Comparison of ENCODE assay signal across 27 mouse cellular contexts in the genomic region with DNA sequence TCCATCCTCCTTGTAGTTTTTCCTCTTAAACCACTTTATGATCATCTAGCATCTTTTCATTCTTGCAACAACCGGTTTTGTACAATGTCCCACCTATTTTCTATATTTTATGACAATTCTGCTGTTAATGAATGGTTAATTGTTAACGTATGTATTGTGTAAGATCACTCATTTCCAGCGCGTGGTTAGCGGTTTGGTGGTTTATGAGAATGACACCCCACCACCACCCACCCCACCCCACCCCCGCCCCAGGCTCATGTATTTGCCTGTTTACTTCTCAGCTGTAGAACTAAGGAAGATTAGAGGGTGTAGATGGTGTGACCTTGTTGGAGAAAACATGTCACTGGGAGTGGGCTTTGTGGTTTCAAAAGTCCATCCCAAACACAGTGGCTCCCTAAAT. TPM values are rescaled to one million over a fixed set of nuclear protein-coding genes. Genes with fewer than 3 reads are reported as not detected.
DNase-seq lines count a peak whose midpoint lies in the region; ATAC-seq and TF ChIP-seq lines count a peak whose summit lies in the region.
"Had no signal": no experiment of that assay in that cellular context is flagged by ENCODE, and none has a peak within 500 bp of the region (broad histone marks: within the 10 kb centered on the region; RNA-seq: fewer than 3 reads in every experiment).

No protein-coding gene starts in this region.

- ATAC-seq in intestine, embryonic 16.5 days: peak; percentile 26; the same call in 1 of the 2 replicates
- ATAC-seq in intestine, postnatal 0 days: no peak
- peak; percentile 52 for ATAC-seq in megakaryocyte progenitor cell, adult 5-6 weeks (replicated peaks; ENCODE audit: poor library complexity)
- ATAC-seq in hindbrain, embryonic 11.5 days (ENCODE audit: low FRiP score): no peak
- ATAC-seq: CD4-positive, CD25-positive, alpha-beta regulatory T cell, adult 4 months; forebrain, embryonic 14.5 days; forebrain, embryonic 16.5 days had no signal

- 74% methylated on average over 6 of the region's 6 CpGs for WGBS in intestine, embryonic 16.5 days
- 42% methylated on average over 6 of the region's 6 CpGs for WGBS in intestine, postnatal 0 days
- 91% methylated on average over 6 of the region's 6 CpGs for WGBS in hindbrain, embryonic 11.5 days

- peak; percentile 7 for DNase-seq in induced T-regulatory cell, adult 2 months (ENCODE audit: low read depth)
- no peak for DNase-seq in heart, postnatal 14 days
- DNase-seq in hindbrain, embryonic 11.5 days (ENCODE audit: low spot score): no peak
- DNase-seq: adrenal gland, adult 2 months; adrenal gland, postnatal 10 days; adrenal gland, postnatal 25 days; B cell, adult 2 months; cerebellum, adult 11 months; cerebellum, adult 18-20 months; cerebellum, adult 8-10 months; cerebellum, adult 9-11 months; cerebellum, postnatal 14 days; cerebellum, postnatal 36 days; embryo, embryonic 11 days had no signal

- H3K27ac ChIP-seq in intestine, embryonic 16.5 days (ENCODE audit: low read length): no peak overlapping the region
- H3K27ac ChIP-seq in intestine, postnatal 0 days (ENCODE audit: low read depth, low read length): no peak overlapping the region
- H3K27ac ChIP-seq in hindbrain, embryonic 11.5 days (ENCODE audit: low read depth, low read length): no peak overlapping the region
- H3K27ac ChIP-seq: embryonic facial prominence, embryonic 13.5 days; embryonic facial prominence, embryonic 15.5 days; forebrain, embryonic 10.5 days; forebrain, embryonic 12.5 days had no signal

- H3K27me3 ChIP-seq in intestine, embryonic 16.5 days (replicated peaks; ENCODE audit: control insufficient read depth, insufficient read depth, low read length): no peaks in the 10 kb centered on the region
- H3K27me3 ChIP-seq in intestine, postnatal 0 days (replicated peaks; ENCODE audit: control insufficient read depth, insufficient read depth, low read length): no peaks in the 10 kb centered on the region
- no peaks in the 10 kb centered on the region for H3K27me3 ChIP-seq in hindbrain, embryonic 11.5 days (ENCODE audit: control insufficient read depth, insufficient read depth, low read length)
- H3K27me3 ChIP-seq: CH12.LX; embryonic facial prominence, embryonic 13.5 days; embryonic facial prominence, embryonic 15.5 days; forebrain, embryonic 12.5 days had no signal

- no peak for TF ChIP-seq CTCF in intestine, postnatal 0 days (IDR thresholded peaks at IDR 0.05; ENCODE audit: low read depth)

- H3K9ac ChIP-seq in intestine, embryonic 16.5 days (ENCODE audit: low read depth, low read length): no peak overlapping the region
- H3K9ac ChIP-seq in intestine, postnatal 0 days (ENCODE audit: low read depth, low read length): no peak overlapping the region
- no peak overlapping the region for H3K9ac ChIP-seq in hindbrain, embryonic 11.5 days (ENCODE audit: low read depth, low read length)
- H3K9ac ChIP-seq: embryonic facial prominence, embryonic 13.5 days; embryonic facial prominence, embryonic 15.5 days; forebrain, embryonic 12.5 days had no signal

- intact Hi-C loops in heart, postnatal 14 days (cut with DNase I): no loop called here

- H3K36me3 ChIP-seq in intestine, embryonic 16.5 days (ENCODE audit: control insufficient read depth, insufficient read depth, low read length): no peaks in the 10 kb centered on the region
- H3K36me3 ChIP-seq in intestine, postnatal 0 days (ENCODE audit: control insufficient read depth, insufficient read depth): no peaks in the 10 kb centered on the region
- H3K36me3 ChIP-seq in hindbrain, embryonic 11.5 days (ENCODE audit: control insufficient read depth, insufficient read depth, low read length): no peaks in the 10 kb centered on the region
- H3K36me3 ChIP-seq: embryonic facial prominence, embryonic 13.5 days; embryonic facial prominence, embryonic 15.5 days; forebrain, embryonic 10.5 days; forebrain, embryonic 12.5 days; G1E had no signal

- no peaks in the 10 kb centered on the region for H3K9me3 ChIP-seq in intestine, embryonic 16.5 days (ENCODE audit: control insufficient read depth, low read length)
- H3K9me3 ChIP-seq in intestine, postnatal 0 days (ENCODE audit: control insufficient read depth): no peaks in the 10 kb centered on the region
- H3K9me3 ChIP-seq in hindbrain, embryonic 11.5 days (ENCODE audit: control insufficient read depth, low read length): no peaks in the 10 kb centered on the region
- H3K9me3 ChIP-seq: embryonic facial prominence, embryonic 13.5 days; embryonic facial prominence, embryonic 15.5 days; forebrain, embryonic 10.5 days; forebrain, embryonic 12.5 days; G1E had no signal

- H3K4me2 ChIP-seq in intestine, embryonic 16.5 days (ENCODE audit: low read depth, low read length): no peak overlapping the region
- no peak overlapping the region for H3K4me2 ChIP-seq in intestine, postnatal 0 days (replicated peaks; ENCODE audit: low read depth)
- H3K4me2 ChIP-seq in hindbrain, embryonic 11.5 days (replicated peaks; ENCODE audit: low read depth, low read length): no peak overlapping the region
- H3K4me2 ChIP-seq: embryonic facial prominence, embryonic 13.5 days; embryonic facial prominence, embryonic 15.5 days; forebrain, embryonic 12.5 days had no signal

- no peaks in the 10 kb centered on the region for H3K4me1 ChIP-seq in intestine, embryonic 16.5 days (ENCODE audit: control insufficient read depth, insufficient read depth, low read length)
- H3K4me1 ChIP-seq in intestine, postnatal 0 days (replicated peaks; ENCODE audit: control insufficient read depth, insufficient read depth, low read length): no peaks in the 10 kb centered on the region
- H3K4me1 ChIP-seq in hindbrain, embryonic 11.5 days (replicated peaks; ENCODE audit: control insufficient read depth, insufficient read depth, low read length): no peaks in the 10 kb centered on the region
- H3K4me1 ChIP-seq: embryonic facial prominence, embryonic 13.5 days; embryonic facial prominence, embryonic 15.5 days; forebrain, embryonic 10.5 days; forebrain, embryonic 12.5 days had no signal

- no peak overlapping the region for H3K4me3 ChIP-seq in intestine, embryonic 16.5 days (ENCODE audit: low read length)
- H3K4me3 ChIP-seq in intestine, postnatal 0 days (ENCODE audit: low read depth, low read length): no peak overlapping the region
- no peak overlapping the region for H3K4me3 ChIP-seq in hindbrain, embryonic 11.5 days (ENCODE audit: low read depth, low read length)
- H3K4me3 ChIP-seq: embryonic facial prominence, embryonic 13.5 days; embryonic facial prominence, embryonic 15.5 days; erythroblast, embryonic 14.5 days; forebrain, embryonic 10.5 days; forebrain, embryonic 12.5 days had no signal

RNA-seq across cellular contexts. Expression of a gene that starts 18.9 kb away (rescaled TPM):
- 6.4 and 7.9 TPM in 2 replicates for polyA plus RNA-seq in intestine, embryonic 16.5 days (2015; fragmentation: Nextera tagmentation; extraction: Ambion mirVana)
- 15.5 and 17.3 TPM in 2 replicates for polyA plus RNA-seq in intestine, postnatal 0 days (2015; fragmentation: Nextera tagmentation; extraction: Ambion mirVana)
- total RNA-seq in megakaryocyte progenitor cell, adult 5-6 weeks (2015): 2.1 and 3.0 TPM in 2 replicates
- 0.12 and 0.95 TPM in 2 replicates for total RNA-seq in megakaryocyte progenitor cell, adult 5-6 weeks (2017)
- 10 to 100 TPM; 62.3 to 66.1 TPM for total RNA-seq in heart, postnatal 14 days (2021)
- polyA plus RNA-seq in hindbrain, embryonic 11.5 days (2014; fragmentation: Nextera tagmentation; extraction: Ambion mirVana): 12.4 and 14.6 TPM in 2 replicates

Comparison
In these comparisons a context has a peak if more than half of its experiments do, and no peak if none do; other contexts are left out.
1. ATAC-seq: peak in intestine, embryonic 16.5 days (single experiment) and megakaryocyte progenitor cell, adult 5-6 weeks (single experiment); none in intestine, postnatal 0 days (single experiment) and hindbrain, embryonic 11.5 days (single experiment).